Mouse (Mus musculus) MEL (cell line): ENCODE measurements around the gene Lep.

Source experiments
- CHD2 ChIP-seq: IDR thresholded peaks from 2 replicates; pipeline ENCODE4 v1.6.1; 2011; ENCODE audit warnings: low read length, improper control_type of control experiment
- CTCF ChIP-seq, 3 experiments: IDR thresholded peaks in 2 of 3; conservative IDR thresholded peaks in 1 of 3; 2 replicates each; pipeline ENCODE4 v1.5.1; 2011 to 2012; ENCODE audit warnings: low read length in 3 of 3, low read depth in 2 of 3, mild to moderate bottlenecking in 2 of 3, improper control_type of control experiment in 1 of 3, inconsistent platforms in 1 of 3, mixed read lengths in 1 of 3, moderate library complexity in 1 of 3; ENCODE audit not compliant: control insufficient read depth in 1 of 3, insufficient read depth in 1 of 3, poor library complexity in 1 of 3, severe bottlenecking in 1 of 3
- ETS1 ChIP-seq: IDR thresholded peaks from 2 replicates; pipeline ENCODE4 v1.6.1; 2012; ENCODE audit warnings: low read depth, mild to moderate bottlenecking, inconsistent platforms, low read length, improper control_type of control experiment, moderate library complexity
- HCFC1 ChIP-seq: IDR thresholded peaks from 2 replicates; pipeline ENCODE4 v1.6.1; 2012; ENCODE audit warnings: low read depth, mild to moderate bottlenecking, inconsistent platforms, low read length, improper control_type of control experiment, moderate library complexity
- KAT2A ChIP-seq: conservative IDR thresholded peaks from 2 replicates; pipeline ENCODE4 v1.6.1; 2012; ENCODE audit warnings: low read depth, low read length, improper control_type of control experiment, inconsistent platforms
- POLR2A ChIP-seq, 2 experiments: IDR thresholded peaks; 2 replicates each; pipeline ENCODE4 v1.6.1; 2011 to 2012; ENCODE audit warnings: low read length in 2 of 2, mild to moderate bottlenecking in 2 of 2, control low read depth in 1 of 2, improper control_type of control experiment in 1 of 2, low read depth in 1 of 2, moderate library complexity in 1 of 2; ENCODE audit not compliant: control insufficient read depth in 1 of 2, insufficient read depth in 1 of 2, poor library complexity in 1 of 2
- RAD21 ChIP-seq: IDR thresholded peaks from 2 replicates; pipeline ENCODE4 v1.6.1; 2011; ENCODE audit warnings: mild to moderate bottlenecking, low read depth, low read length, improper control_type of control experiment
- RCOR1 ChIP-seq: IDR thresholded peaks from 2 replicates; pipeline ENCODE4 v1.6.1; 2012; ENCODE audit warnings: low read depth, mild to moderate bottlenecking, inconsistent platforms, low read length, improper control_type of control experiment
- SIN3A ChIP-seq: IDR thresholded peaks from 2 replicates; pipeline ENCODE4 v1.6.1; 2012; ENCODE audit warnings: low read length, improper control_type of control experiment, inconsistent platforms
- TBP ChIP-seq: IDR thresholded peaks from 2 replicates; pipeline ENCODE4 v1.8.0; 2011; ENCODE audit warnings: low read depth, low read length, improper control_type of control experiment
- USF2 ChIP-seq, 2 experiments: IDR thresholded peaks; 2 replicates each; pipeline ENCODE4 v1.6.1; 2011 to 2012; ENCODE audit warnings: improper control_type of control experiment in 2 of 2, low read length in 2 of 2, borderline replicate concordance in 1 of 2, inconsistent platforms in 1 of 2, low read depth in 1 of 2, mild to moderate bottlenecking in 1 of 2; ENCODE audit not compliant: insufficient read depth in 1 of 2

DNA sequence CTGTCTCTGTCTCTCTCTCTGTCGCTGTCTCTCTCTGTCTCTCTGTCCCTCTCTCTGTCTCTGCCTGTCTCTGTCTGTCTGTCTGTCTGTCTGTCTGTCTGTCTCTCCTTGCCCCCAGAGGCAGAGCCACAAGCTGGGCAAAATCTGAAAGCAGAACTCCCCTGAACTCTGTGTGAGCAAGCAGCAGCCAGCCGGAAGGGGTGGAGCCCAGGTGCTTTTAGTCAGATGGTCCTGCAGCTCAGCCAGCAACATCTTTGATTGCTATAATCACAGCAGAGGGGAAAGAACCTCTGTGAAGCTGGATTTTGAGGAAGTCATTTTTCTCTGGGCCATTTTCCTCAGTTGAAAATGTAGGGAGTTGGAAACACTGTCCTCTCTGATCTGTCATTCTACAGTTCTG is 19.8 kb upstream of the Lep start:
- TF ChIP-seq CTCF (IDR thresholded peaks at IDR 0.05 in 2 of 3, conservative IDR thresholded peaks at IDR 0.05 in 1 of 3; ENCODE audit: control insufficient read depth in 1 of 3, insufficient read depth in 1 of 3, low read depth in 2 of 3, low read length in 3 of 3, poor library complexity in 1 of 3, severe bottlenecking in 1 of 3) (no peak), POLR2A (IDR thresholded peaks at IDR 0.05; ENCODE audit: control insufficient read depth in 1 of 2, insufficient read depth in 1 of 2, low read depth in 1 of 2, low read length in 2 of 2, poor library complexity in 1 of 2) (no peak), ETS1 (no peak), RCOR1 (no peak), SIN3A (no peak), TBP (no peak), KAT2A (no peak), USF2 (IDR thresholded peaks at IDR 0.05; ENCODE audit: borderline replicate concordance in 1 of 2, insufficient read depth in 1 of 2, low read depth in 1 of 2, low read length in 2 of 2) (no peak), HCFC1 (no peak), RAD21 (no peak), CHD2 (no peak)
